Mouse (Mus musculus) testis, postnatal 14 days (tissue): ENCODE measurements around the gene Sh3rf3.

Experiments used
- DNase-seq: peaks from one replicate; pipeline ENCODE4 v3.0.0; 2021; ENCODE audit warnings: low spot score

The Sh3rf3 gene

GRCm38 (mm10) chr10:58915301-58916245 is 102.4 kb downstream of the Sh3rf3 start:
- DNase-seq, result no peak

DNA sequence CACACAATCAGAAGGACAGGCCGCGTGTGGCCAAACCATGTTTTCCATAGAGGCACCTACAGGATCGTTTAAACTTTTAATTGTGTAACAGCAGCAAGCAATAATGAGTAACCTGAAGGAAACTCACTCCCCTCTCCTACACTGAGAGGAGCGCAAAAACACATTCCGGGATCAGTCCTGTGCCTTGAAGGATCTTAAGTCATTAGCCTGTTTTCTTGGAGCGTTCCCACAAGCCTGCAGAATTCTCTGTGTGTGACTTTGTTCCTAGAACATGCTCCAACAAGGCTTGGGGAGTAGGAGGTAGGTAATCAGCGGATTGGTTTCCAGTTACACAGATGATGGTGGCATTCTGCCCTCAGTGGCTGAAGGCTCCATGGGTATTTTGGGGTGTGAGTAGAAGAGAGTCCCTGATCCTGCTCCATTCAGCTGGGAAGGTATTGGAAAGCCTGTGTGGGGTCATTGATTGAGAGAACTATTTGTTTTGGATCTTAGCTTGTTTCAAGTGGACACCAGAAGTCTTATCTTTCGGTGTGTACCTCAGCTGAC is 108.6 kb downstream of the Sh3rf3 start:
- DNase-seq, result no peak

DNA sequence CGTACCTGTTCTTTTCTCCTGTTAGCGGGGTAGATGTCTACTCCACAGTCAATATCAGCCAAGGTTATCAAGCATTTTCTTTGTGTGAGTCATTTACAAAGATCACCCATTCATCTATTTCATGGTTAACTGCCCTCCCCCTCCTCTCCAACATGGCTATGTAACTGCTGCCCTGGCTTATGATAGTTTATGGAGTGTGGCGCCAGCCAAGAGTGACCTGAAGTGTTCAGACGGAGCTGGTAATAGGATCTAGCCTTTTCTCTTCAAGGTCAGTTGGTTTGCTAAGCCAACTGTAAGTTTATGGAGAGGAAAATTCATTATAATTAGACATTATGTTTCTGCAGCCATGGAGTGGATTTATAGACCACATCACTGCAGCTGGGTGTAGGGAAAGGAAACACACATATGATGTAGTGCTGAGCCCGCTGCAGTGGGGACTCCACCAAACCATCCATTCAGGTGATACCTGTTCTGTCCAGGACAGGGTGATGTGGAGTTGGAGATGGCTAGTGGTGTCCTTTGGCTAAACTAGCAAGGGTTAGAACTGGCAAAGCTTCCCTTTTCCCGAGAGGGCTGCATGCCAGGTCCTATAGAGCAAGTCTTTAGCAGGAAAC is 109.2 kb downstream of the Sh3rf3 start:
- DNase-seq, result no peak

DNA sequence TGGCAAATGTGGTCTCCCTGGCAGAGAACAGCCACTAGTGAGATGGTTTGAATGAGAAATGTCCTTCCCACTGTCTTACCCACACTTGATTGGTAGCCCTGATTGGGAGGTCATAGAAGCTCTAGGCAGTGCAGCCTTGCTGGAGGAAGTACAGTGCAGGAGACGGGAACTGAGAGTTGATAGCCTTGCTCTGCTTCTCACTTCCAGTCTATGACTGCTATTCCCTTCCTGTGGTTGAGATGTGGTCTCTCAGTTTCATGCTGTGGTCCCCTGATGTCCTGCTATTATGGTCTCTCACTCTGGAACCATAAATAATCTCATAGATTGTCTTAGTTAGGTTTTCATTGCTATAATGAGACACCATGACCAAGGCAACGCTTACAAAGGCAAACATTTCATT is 109.8 kb downstream of the Sh3rf3 start:
- no peak for DNase-seq

GRCm38 (mm10) chr10:58926578-58926977 is 113.4 kb downstream of the Sh3rf3 start:
- DNase-seq, result no peak

GRCm38 (mm10) chr10:58928952-58929442 is 115.8 kb downstream of the Sh3rf3 start:
- DNase-seq, result no peak

DNA sequence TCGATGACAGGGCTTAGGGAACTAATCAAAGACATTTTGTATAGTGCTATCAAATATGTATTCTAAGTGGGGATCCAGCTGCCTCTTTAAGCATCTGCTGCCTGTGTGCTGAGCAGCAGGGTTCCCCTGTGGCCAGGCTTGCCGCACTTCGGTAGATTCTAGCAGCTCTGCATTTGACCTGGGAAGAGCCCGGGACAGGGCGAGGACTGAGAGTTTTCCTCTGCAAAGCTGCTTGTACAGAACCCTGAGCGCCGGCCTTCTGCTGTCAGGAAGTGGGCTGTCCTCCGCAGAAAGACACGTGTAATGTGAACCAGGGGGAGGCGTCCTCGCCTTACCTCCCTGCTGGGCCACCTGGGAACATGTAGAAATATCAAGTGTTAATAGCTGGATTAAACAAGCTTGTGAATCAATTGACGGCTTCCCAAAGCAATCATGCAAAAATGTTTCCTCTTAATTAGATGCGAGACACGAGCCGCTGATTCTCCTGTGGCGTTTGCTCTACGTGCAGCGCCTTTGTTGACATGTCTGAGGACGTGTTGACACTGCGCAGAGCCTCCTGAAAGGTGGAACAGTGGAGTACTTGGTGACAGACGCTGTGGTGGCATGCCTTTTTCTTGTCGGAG is 119.1 kb downstream of the Sh3rf3 start:
- no peak for DNase-seq

- DNase-seq, result no peak
Observed at GRCm38 (mm10) chr10:58935606-58936005, 122.4 kb downstream of the Sh3rf3 start.

DNA sequence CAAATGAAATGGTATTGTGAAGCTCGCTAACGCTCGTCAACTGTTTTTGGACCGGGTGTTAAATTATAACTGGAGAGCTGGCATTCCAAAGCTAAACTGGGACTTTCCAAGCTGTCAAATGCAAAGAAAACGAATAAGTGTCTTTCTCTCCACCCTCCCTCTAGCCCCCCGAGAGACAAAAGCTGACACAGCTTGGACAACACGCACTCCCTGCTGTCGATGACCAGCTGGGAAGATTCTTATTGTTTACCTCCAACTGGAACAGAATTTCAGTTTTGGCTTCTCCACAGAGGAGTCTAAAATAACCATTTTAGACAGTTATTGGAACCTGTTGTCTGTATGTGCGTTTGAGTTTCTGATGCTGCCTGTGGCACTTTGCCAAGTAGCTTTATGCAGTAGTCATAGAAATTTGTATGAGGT is 123.3 kb downstream of the Sh3rf3 start:
- no peak for DNase-seq

DNA sequence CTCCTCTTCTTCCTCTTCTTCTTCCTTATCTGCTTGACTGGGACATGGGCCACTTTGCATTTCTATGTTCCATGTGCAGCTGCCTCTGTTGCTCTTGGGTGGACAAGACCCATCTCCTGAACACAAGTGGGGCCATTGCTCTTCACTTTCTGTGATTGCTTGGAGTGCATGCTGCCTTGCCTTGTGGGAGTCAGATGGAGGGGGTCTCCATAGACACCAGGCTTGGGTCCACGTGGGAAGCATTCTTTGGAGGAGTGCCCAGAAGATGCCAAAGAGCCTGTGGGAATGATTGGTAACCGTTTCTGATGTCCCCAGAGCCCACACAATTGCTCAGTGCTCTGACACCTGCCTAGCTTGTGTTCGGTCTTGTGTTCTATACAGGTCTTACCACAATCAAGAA is 124.4 kb downstream of the Sh3rf3 start:
- no peak for DNase-seq

GRCm38 (mm10) chr10:58942819-58943218 is 129.7 kb downstream of the Sh3rf3 start:
- no peak for DNase-seq

DNA sequence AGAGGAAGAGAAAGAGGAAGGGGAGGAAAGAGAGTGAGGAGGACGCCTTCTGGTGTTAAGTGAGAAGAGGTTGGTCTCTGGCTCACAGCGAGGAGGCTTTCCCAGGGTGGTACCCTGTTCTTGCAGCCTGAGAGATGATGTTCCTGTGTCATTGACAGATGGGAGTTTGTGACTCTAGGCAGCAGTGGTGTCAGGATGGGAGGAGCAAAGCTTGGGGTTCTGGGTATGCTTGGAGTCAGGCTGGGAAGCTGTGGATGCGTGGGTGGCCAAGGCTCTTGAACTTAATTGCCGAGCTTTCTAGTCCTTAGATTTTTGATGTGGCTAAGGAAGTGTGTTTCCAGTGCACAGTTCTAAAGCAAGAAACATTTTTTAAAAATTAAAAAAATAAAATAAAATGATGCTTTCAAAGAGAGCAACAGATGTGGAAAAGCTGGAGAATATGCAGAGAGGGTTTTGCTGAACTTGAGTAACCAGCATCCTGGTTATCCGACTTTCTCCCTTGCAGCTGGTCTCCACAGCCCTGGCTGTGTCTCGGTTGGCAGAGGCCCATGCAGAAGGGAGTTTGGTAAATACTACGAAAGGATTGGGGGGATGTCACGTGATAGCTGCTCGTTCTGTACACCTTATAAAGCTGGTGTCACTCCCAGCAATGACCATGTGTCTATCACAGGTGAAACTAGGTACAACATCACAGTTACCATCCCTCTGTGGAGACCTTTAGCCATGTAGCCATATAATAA is 130.7 kb downstream of the Sh3rf3 start:
- no peak for DNase-seq

DNA sequence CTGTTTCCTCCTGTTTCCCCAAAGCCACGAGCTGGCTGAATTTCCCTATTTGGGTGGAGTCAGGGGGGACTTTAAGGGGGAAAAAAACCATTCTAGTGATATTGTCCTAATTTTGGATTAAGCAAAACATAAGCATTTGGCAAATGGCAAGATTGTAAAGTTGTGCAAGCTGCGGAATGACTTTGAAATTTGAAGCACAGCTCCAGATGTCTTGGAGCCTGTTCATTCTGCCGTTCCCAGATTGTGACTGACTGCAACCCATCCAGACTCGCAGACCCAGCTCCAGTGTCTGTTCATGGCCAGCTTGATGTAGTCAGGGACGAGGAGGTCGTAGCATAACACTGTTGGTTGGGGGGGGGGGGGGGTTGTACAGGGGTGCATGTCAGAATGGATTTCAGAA is 131.8 kb downstream of the Sh3rf3 start:
- no peak for DNase-seq

DNA sequence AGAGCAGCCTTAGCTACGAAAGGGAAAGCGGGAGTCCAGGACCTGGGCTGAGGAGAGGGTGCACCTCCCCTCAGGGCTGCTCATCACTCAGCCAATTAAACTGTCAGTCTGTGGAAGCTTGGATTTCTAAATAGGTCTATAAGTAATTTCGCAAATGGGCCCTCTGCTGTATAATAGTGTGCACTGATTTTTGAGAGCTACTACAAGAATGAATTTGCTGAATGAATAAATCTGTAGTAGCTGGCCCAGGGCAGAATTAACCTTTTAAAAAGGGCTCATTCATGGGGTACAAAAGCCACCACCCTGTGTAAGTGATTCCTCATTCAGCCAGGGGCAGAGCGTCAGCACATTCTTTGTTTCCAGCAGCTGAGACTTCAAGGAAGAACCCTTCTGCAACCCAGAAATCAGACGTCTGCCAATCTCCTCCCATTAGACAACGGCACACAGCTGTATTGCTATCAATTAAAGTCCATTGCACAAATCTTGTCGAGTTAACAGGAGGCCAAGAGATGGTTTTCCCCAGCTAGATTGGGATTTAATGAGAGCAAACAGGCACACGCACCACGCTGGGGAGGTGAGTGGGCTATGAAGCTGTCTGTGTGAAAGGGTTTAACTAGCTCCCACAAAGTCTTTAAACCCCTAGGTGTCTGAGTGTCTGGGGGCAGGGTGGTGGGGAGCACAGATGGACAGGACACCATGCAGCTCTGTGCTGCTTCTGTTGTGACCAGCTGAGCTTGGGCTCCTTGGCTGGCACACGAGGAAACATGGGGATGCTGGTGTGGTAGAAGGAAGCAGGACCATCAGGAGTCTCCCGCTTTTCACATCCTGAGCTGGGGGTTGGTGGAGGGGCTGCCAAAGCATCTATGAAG is 136.8 kb downstream of the Sh3rf3 start:
- DNase-seq, result no peak

DNA sequence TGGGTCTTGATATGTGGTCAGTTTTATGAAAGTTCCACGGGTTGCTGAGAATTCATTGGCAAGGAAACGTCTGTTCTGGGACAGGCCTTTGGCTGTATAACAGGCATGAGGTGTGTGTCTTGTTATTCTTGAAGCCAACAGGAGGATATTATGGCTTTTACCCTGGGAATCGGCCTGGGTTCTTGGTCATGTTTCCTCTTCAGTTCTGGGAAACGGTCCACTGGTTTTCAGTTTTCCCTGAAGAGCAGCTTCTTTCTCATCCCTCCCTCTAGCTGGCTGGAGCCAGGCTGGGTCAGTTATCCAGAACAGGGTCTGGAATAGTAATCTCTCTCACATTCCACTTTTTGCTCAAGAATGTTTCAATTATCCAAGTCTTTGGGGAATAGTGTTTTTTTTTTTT is 147.0 kb downstream of the Sh3rf3 start:
- DNase-seq, result no peak

GRCm38 (mm10) chr10:58968236-58968635 is 155.1 kb downstream of the Sh3rf3 start:
- no peak for DNase-seq

DNA sequence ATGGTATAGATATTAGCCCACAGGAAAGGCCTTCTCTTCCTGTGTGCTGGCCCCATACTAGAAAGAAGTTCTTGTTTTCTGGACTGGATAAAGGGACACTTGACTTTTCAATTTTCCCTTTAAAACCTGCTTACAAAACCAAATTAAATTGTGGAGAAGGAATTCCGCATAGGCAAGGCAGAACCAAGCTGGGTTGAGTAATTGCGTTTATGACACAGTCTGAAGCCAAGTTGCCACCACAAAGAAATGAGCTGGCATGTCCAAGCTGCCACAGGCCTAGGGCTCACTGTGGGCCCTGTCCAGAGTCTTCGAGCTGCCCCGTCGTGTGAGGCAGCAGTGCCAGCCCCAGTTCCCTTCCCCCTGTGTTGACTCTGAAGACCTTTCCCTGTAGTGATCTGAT is 156.2 kb downstream of the Sh3rf3 start:
- no peak for DNase-seq

GRCm38 (mm10) chr10:58972115-58972514 is 159.0 kb downstream of the Sh3rf3 start:
- no peak for DNase-seq

GRCm38 (mm10) chr10:58974138-58974537 is 161.0 kb downstream of the Sh3rf3 start:
- no peak for DNase-seq

DNA sequence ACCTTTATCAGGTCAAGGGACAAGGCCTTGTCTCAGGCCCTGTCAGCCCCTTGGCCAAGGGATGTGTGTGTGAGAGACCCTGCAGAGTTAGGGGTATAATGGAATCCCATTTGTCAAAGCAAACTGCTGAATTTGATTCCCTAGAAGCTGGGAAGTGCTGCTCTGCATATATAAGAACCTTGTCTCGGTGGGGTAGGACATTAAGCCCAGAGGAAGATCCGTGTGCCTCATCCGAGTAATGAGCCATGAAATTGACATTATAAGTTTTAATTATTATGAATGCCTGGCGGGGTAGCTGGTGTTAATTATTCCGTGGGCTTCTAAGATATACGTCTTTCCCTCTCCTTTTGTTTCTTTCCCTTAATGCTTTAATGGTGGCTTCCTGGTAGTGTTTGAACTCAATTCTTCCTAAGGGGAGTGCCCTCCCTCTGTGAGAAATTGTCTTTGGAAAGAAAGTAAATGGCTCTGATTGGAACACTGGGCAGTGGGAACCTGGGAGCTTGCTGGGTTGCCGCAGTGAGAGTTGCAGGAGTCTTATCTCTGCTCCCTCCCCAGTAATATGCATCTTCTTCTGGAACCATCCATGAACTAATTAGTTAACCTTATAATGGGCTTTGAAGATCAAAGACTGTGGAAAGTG is 166.3 kb downstream of the Sh3rf3 start:
- no peak for DNase-seq
